Mouse (Mus musculus) hindbrain, embryonic 12.5 days (tissue): Measurements from ENCODE around the gene Uqcrc1. TPM values are rescaled to one million over a fixed set of nuclear protein-coding genes. Genes with fewer than 3 reads are reported as not detected.
A peak's percentile ranks its signal among the peaks of the same experiment; 100 is the strongest.

ENCODE experiments used
- ATAC-seq: fragments of 200-750 bp; cut with Nextera tagmentation; 2 replicates; pipeline ENCODE4 v1.8.0; 2017; ENCODE audit warnings: moderate TSS enrichment; ENCODE audit not compliant: low FRiP score
- H3K27ac ChIP-seq: fragments of 300-500 bp; sonication (generic); 2 replicates; pipeline ENCODE4 v1.5.1; 2016; ENCODE audit warnings: mild to moderate bottlenecking
- H3K27me3 ChIP-seq: fragments of 300-500 bp; sonication (generic); 2 replicates; pipeline ENCODE4 v1.6.1; 2016; ENCODE audit warnings: mild to moderate bottlenecking
- H3K36me3 ChIP-seq: fragments of 300-500 bp; sonication (generic); 2 replicates; pipeline ENCODE4 v1.6.1; 2016; ENCODE audit warnings: mild to moderate bottlenecking
- H3K4me1 ChIP-seq: fragments of 300-500 bp; sonication (generic); 2 replicates; pipeline ENCODE4 v1.6.1; 2016
- H3K4me2 ChIP-seq: fragments of 300-500 bp; sonication (generic); replicated peaks from 2 replicates; pipeline ENCODE4 v1.6.1; 2016; ENCODE audit warnings: mild to moderate bottlenecking
- H3K4me3 ChIP-seq: fragments of 300-500 bp; sonication (generic); 2 replicates; pipeline ENCODE4 v1.5.1; 2016; ENCODE audit warnings: mild to moderate bottlenecking
- H3K9ac ChIP-seq: fragments of 300-500 bp; sonication (generic); 2 replicates; pipeline ENCODE4 v1.6.1; 2016; ENCODE audit warnings: mild to moderate bottlenecking, moderate library complexity
- H3K9me3 ChIP-seq: fragments of 300-500 bp; sonication (generic); replicated peaks from 2 replicates; pipeline ENCODE4 v1.6.1; 2016; ENCODE audit warnings: mild to moderate bottlenecking
- WGBS: fragments of 180-500 bp; shearing (Covaris S2); methylation state at CpG from one replicate; pipeline ENCODE4 v1.1.7; 2016; 5-methylcytosine and 5-hydroxymethylcytosine counted together
- polyA plus RNA-seq: library from polyadenylated mRNA; unstranded; fragments of >200 nt; fragmentation: Nextera tagmentation; extraction: Ambion mirVana; gene quantifications from 2 replicates; pipeline ENCODE4 v1.2.1, GENCODE M21; 2016

Uqcrc1 gene
- polyA plus RNA-seq, 1 experiment from 2014 or later, result 367 TPM

GRCm38 (mm10) chr9:108953081-108953636, 16.7 kb downstream of the Uqcrc1 start, which contains the start of gene Col7a1:
TSS of gene Col7a1 (plus strand) at chr9:108953586.
- H3K4me1 ChIP-seq, result peaks cover 13% of the 10 kb centered on the region; the same call in 1 of the 2 replicates
- H3K4me2 ChIP-seq, result peak within 1 kb of the TSS; percentile 27
- H3K9ac ChIP-seq, result no peak within 1 kb of the TSS
- peaks cover 25% of the 10 kb centered on the region for H3K27me3 ChIP-seq
- ATAC-seq, result no peak
- H3K27ac ChIP-seq, result no peak within 1 kb of the TSS
- no peak within 1 kb of the TSS; the same call in 1 of the 2 replicates for H3K4me3 ChIP-seq
- WGBS, result 10% methylated on average over 15 of the region's 15 CpGs
- H3K9me3 ChIP-seq, result no peaks in the 10 kb centered on the region
- peaks cover 30% of the 10 kb centered on the region for H3K36me3 ChIP-seq

GRCm38 (mm10) chr9:108955241-108955640, 18.8 kb downstream of the Uqcrc1 start:
- Histone ChIP-seq H3K27ac (no peak overlapping the region), H3K27me3 (peaks cover 25% of the 10 kb centered on the region), H3K4me1 (peaks cover 3% of the 10 kb centered on the region; the same call in 1 of the 2 replicates), H3K9me3 (no peaks in the 10 kb centered on the region), H3K9ac (no peak overlapping the region), H3K4me2 (no peak overlapping the region), H3K4me3 (no peak overlapping the region), H3K36me3 (peaks cover 9% of the 10 kb centered on the region; the same call in 1 of the 2 replicates)
- ATAC-seq, result no peak
- WGBS, result 93% methylated on average over 11 of the region's 11 CpGs

GRCm38 (mm10) chr9:108955846-108956245, 19.4 kb downstream of the Uqcrc1 start:
- peaks cover 4% of the 10 kb centered on the region; the same call in 1 of the 2 replicates for H3K36me3 ChIP-seq
- H3K9ac ChIP-seq, result no peak overlapping the region
- ATAC-seq, result no peak
- H3K4me3 ChIP-seq, result no peak overlapping the region
- 88% methylated on average over 11 of the region's 11 CpGs for WGBS
- H3K4me1 ChIP-seq, result peaks cover 3% of the 10 kb centered on the region; the same call in 1 of the 2 replicates
- H3K9me3 ChIP-seq, result no peaks in the 10 kb centered on the region
- no peak overlapping the region for H3K4me2 ChIP-seq
- H3K27ac ChIP-seq, result no peak overlapping the region
- peaks cover 25% of the 10 kb centered on the region for H3K27me3 ChIP-seq

GRCm38 (mm10) chr9:108963577-108963976, 27.1 kb downstream of the Uqcrc1 start:
- no peaks in the 10 kb centered on the region for H3K4me1 ChIP-seq
- H3K4me3 ChIP-seq, result no peak overlapping the region
- H3K27me3 ChIP-seq, result no peaks in the 10 kb centered on the region
- no peak overlapping the region for H3K9ac ChIP-seq
- no peak overlapping the region for H3K27ac ChIP-seq
- no peak overlapping the region for H3K4me2 ChIP-seq
- no peaks in the 10 kb centered on the region for H3K36me3 ChIP-seq
- no peak for ATAC-seq
- no peaks in the 10 kb centered on the region for H3K9me3 ChIP-seq
- WGBS, result 67% methylated on average over 3 of the region's 3 CpGs

GRCm38 (mm10) chr9:108964338-108964737, 27.9 kb downstream of the Uqcrc1 start:
- Histone ChIP-seq H3K27me3 (no peaks in the 10 kb centered on the region), H3K4me1 (no peaks in the 10 kb centered on the region), H3K9ac (no peak overlapping the region), H3K4me3 (no peak overlapping the region), H3K9me3 (no peaks in the 10 kb centered on the region), H3K4me2 (no peak overlapping the region), H3K27ac (no peak overlapping the region), H3K36me3 (no peaks in the 10 kb centered on the region)
- 85% methylated on average over 6 of the region's 6 CpGs for WGBS
- no peak for ATAC-seq

- H3K4me1 ChIP-seq, result no peaks in the 10 kb centered on the region
- H3K9ac ChIP-seq, result no peak overlapping the region
- no peak for ATAC-seq
- H3K4me2 ChIP-seq, result no peak overlapping the region
- H3K4me3 ChIP-seq, result no peak overlapping the region
- 88% methylated on average over 8 of the region's 8 CpGs for WGBS
- no peak overlapping the region for H3K27ac ChIP-seq
- no peaks in the 10 kb centered on the region for H3K36me3 ChIP-seq
- no peaks in the 10 kb centered on the region for H3K27me3 ChIP-seq
- no peaks in the 10 kb centered on the region for H3K9me3 ChIP-seq
These were observed 34.2 kb downstream of the Uqcrc1 start for GRCm38 (mm10) chr9:108970623-108971022.

GRCm38 (mm10) chr9:108976483-108976882, 40.0 kb downstream of the Uqcrc1 start:
- Histone ChIP-seq H3K4me1 (no peaks in the 10 kb centered on the region), H3K4me3 (no peak overlapping the region), H3K27me3 (no peaks in the 10 kb centered on the region), H3K4me2 (no peak overlapping the region), H3K9ac (no peak overlapping the region), H3K9me3 (no peaks in the 10 kb centered on the region), H3K27ac (no peak overlapping the region), H3K36me3 (no peaks in the 10 kb centered on the region)
- WGBS, result 80% methylated on average over 9 of the region's 9 CpGs
- no peak for ATAC-seq

- no peak overlapping the region for H3K27ac ChIP-seq
- no peak overlapping the region for H3K4me2 ChIP-seq
- no peak overlapping the region for H3K9ac ChIP-seq
- H3K9me3 ChIP-seq, result no peaks in the 10 kb centered on the region
- 86% methylated on average over 7 of the region's 7 CpGs for WGBS
- H3K36me3 ChIP-seq, result no peaks in the 10 kb centered on the region
- no peak for ATAC-seq
- no peaks in the 10 kb centered on the region for H3K4me1 ChIP-seq
- no peak overlapping the region for H3K4me3 ChIP-seq
- no peaks in the 10 kb centered on the region for H3K27me3 ChIP-seq
These were observed 41.5 kb downstream of the Uqcrc1 start for GRCm38 (mm10) chr9:108977966-108978365.

GRCm38 (mm10) chr9:108982498-108982897, 46.1 kb downstream of the Uqcrc1 start:
- 89% methylated on average over 8 of the region's 8 CpGs for WGBS
- Histone ChIP-seq H3K4me2 (no peak overlapping the region), H3K4me3 (no peak overlapping the region), H3K9me3 (no peaks in the 10 kb centered on the region), H3K27ac (no peak overlapping the region), H3K36me3 (no peaks in the 10 kb centered on the region), H3K9ac (no peak overlapping the region), H3K27me3 (no peaks in the 10 kb centered on the region), H3K4me1 (no peaks in the 10 kb centered on the region)
- ATAC-seq, result no peak

GRCm38 (mm10) chr9:108983209-108983608, 46.8 kb downstream of the Uqcrc1 start:
- no peak for ATAC-seq
- Histone ChIP-seq H3K27ac (no peak overlapping the region), H3K36me3 (no peaks in the 10 kb centered on the region), H3K9me3 (no peaks in the 10 kb centered on the region), H3K4me2 (no peak overlapping the region), H3K4me1 (0 out of 2 replicates have a peak, but pooled peaks cover 4% of the 10 kb centered on the region), H3K9ac (no peak overlapping the region), H3K4me3 (no peak overlapping the region), H3K27me3 (no peaks in the 10 kb centered on the region)
- WGBS, result 82% methylated on average over 9 of the region's 9 CpGs

GRCm38 (mm10) chr9:108985710-108986109, 49.3 kb downstream of the Uqcrc1 start, which contains the start of gene Ucn2:
TSS of gene Ucn2 (plus strand) at chr9:108986010.
- Histone ChIP-seq H3K27ac (no peak within 1 kb of the TSS), H3K27me3 (no peaks in the 10 kb centered on the region), H3K9me3 (no peaks in the 10 kb centered on the region), H3K4me2 (no peak within 1 kb of the TSS), H3K36me3 (no peaks in the 10 kb centered on the region), H3K4me3 (no peak within 1 kb of the TSS), H3K9ac (no peak within 1 kb of the TSS), H3K4me1 (0 out of 2 replicates have a peak, but pooled peaks cover 4% of the 10 kb centered on the region)
- no peak for ATAC-seq
- 79% methylated on average over 4 of the region's 4 CpGs for WGBS

- no peaks in the 10 kb centered on the region for H3K27me3 ChIP-seq
- WGBS, result 21% methylated on average over 14 of the region's 15 CpGs
- no peak overlapping the region for H3K4me3 ChIP-seq
- H3K9me3 ChIP-seq, result no peaks in the 10 kb centered on the region
- no peak overlapping the region for H3K27ac ChIP-seq
- H3K4me2 ChIP-seq, result peak overlapping the region; percentile 32; the same call in 1 of the 2 replicates
- H3K9ac ChIP-seq, result no peak overlapping the region
- ATAC-seq, result no peak
- no peaks in the 10 kb centered on the region for H3K36me3 ChIP-seq
- H3K4me1 ChIP-seq, result peaks cover 16% of the 10 kb centered on the region
These were observed 51.4 kb downstream of the Uqcrc1 start for GRCm38 (mm10) chr9:108987704-108988350.
